Mouse (Mus musculus) yolk sac, embryonic 10.5 days (tissue): ENCODE results near the gene Calhm1.

Experiments
- DNase-seq: peaks from one replicate; pipeline ENCODE4 v3.0.0-alpha.2; 2017; ENCODE audit warnings: low spot score

Calhm1 gene

GRCm38 (mm10) chr19:47144154-47144553 is at the start of gene Calhm1:
Calhm1 (minus strand) TSS chr19:47144254.
- DNase-seq = no peak

- no peak for DNase-seq
Measured at GRCm38 (mm10) chr19:47192158-47192557, 48.1 kb upstream of the Calhm1 start.

GRCm38 (mm10) chr19:47188515-47189128 is 44.6 kb upstream of the Calhm1 start:
- no peak for DNase-seq

- DNase-seq = no peak
Measured at GRCm38 (mm10) chr19:47186514-47187275, 42.6 kb upstream of the Calhm1 start.

GRCm38 (mm10) chr19:47184736-47185135 is 40.7 kb upstream of the Calhm1 start:
- no peak for DNase-seq

- DNase-seq = no peak
Measured at GRCm38 (mm10) chr19:47184221-47184620, 40.2 kb upstream of the Calhm1 start.

GRCm38 (mm10) chr19:47180011-47180410 is 36.0 kb upstream of the Calhm1 start:
- no peak for DNase-seq

GRCm38 (mm10) chr19:47179272-47179809 is 35.3 kb upstream of the Calhm1 start:
- no peak for DNase-seq

- DNase-seq = peak; percentile 48
Measured at GRCm38 (mm10) chr19:47178431-47179271, 34.6 kb upstream of the Calhm1 start, which contains the start of gene Neurl1a. Neurl1a (plus strand) TSS chr19:47178820.

GRCm38 (mm10) chr19:47178001-47178400 is 33.9 kb upstream of the Calhm1 start:
- peak; percentile 21 for DNase-seq

GRCm38 (mm10) chr19:47176916-47177505 is 33.0 kb upstream of the Calhm1 start:
- no peak for DNase-seq

GRCm38 (mm10) chr19:47175472-47175871 is 31.4 kb upstream of the Calhm1 start:
- DNase-seq = no peak

GRCm38 (mm10) chr19:47174515-47174914 is 30.5 kb upstream of the Calhm1 start:
- no peak for DNase-seq

- DNase-seq = peak; percentile 65
Measured at GRCm38 (mm10) chr19:47168793-47169412, 24.8 kb upstream of the Calhm1 start.

GRCm38 (mm10) chr19:47168223-47168622 is 24.2 kb upstream of the Calhm1 start:
- DNase-seq = peak; percentile 11

GRCm38 (mm10) chr19:47167617-47168214 is 23.7 kb upstream of the Calhm1 start:
- no peak for DNase-seq

- DNase-seq = no peak
Measured at GRCm38 (mm10) chr19:47166758-47167157, 22.7 kb upstream of the Calhm1 start.

- DNase-seq = no peak
Measured at GRCm38 (mm10) chr19:47163176-47163744, 19.2 kb upstream of the Calhm1 start.

- no peak for DNase-seq
Measured at GRCm38 (mm10) chr19:47161669-47162068, 17.6 kb upstream of the Calhm1 start.

- DNase-seq = no peak
Measured at GRCm38 (mm10) chr19:47157664-47158063, 13.6 kb upstream of the Calhm1 start, which contains the start of gene Calhm3. Calhm3 (minus strand) TSS chr19:47157764.

- DNase-seq = no peak
Measured at GRCm38 (mm10) chr19:47153767-47154166, 9.7 kb upstream of the Calhm1 start.
